Mouse (Mus musculus): ENCODE data around the gene Gm14698.

Gm14698 gene

DNA sequence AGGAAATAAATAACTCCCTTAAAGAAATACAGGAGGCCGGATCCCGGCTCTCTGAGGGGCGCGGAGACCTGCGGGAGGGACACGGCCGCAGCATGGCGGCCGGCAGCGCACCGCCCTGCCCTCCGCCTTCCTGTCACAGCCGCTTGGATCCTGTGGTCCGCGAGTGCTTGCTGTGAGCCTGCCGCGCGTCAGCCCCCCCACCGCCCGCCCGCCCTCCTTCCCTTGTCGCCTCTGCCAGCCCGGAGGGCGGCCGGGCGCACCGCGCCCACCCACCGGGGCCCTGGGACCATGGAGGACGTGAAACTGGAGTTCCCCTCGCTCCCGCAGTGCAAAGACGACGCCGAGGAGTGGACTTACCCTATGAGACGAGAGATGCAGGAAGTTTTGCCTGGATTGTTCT lies at the start of gene Gm14698:
Gene Gm14698, plus strand, starts transcription at position 35 of the 400 bp plus-strand sequence.
- DNase-seq (ENCODE audit: low spot score) = peak; percentile 9

DNA sequence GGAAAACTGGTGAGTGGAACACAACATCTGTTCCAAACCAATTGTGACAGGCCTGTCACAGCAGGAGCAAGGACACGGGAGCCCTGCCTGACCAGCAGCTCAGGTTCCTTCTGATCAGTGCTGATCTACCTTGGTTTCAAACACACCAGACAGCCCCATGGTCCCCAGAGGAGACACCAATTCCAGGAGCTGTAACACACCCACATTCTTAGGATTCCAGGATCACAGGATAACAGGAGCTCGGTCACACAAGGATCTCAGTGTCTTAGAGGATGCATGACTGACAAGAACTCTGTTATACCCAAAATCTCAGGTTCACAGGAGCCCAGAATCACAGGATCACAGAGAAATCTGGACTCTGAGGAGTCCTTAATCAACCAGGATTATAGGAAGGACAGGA lies 444 bp upstream of the Gm14698 start:
- DNase-seq (ENCODE audit: low spot score) = peak; percentile 4

DNA sequence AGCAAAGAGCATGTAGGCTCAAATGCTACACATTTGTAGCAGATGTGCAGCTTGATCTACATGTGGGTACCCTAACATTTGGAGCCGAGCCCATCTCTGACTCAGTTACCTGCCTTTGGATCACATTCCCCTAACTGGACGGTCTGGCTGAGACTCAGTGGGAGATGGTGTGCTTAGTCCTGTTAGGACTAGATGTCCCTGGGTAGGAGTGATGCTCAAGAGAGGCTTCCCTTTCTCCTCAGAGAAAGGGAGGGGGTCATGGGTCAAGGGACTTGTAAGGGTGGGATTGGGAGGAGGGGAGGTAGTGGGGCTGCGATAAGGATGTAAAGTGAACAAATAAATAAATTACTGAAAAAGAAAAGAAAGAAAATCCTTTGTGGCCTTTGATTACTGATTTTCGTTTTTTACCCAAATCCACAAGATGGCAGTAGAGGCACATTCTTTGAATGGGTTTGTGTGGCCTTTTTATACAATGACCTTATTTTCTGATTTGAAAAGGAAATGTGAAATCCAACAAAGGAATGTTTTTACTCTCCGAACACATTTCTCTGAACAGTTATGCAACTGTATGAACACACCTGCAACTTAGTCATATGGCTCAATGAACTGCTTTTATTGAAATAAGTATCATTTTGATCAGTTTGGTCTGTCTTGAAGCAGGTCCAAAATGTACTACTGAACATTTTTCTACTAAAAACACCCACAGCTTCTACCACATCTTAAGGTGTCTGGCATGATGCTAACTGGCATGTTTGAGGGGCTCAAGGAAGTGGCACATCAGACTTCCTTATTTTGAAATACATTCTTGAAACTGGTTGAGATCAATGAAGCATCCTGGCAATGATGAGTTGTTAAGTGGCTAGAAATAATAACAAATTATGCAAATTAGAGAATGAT lies 18.9 kb downstream of the Gm14698 start:
- peak; percentile 64 for DNase-seq (ENCODE audit: low spot score)

DNA sequence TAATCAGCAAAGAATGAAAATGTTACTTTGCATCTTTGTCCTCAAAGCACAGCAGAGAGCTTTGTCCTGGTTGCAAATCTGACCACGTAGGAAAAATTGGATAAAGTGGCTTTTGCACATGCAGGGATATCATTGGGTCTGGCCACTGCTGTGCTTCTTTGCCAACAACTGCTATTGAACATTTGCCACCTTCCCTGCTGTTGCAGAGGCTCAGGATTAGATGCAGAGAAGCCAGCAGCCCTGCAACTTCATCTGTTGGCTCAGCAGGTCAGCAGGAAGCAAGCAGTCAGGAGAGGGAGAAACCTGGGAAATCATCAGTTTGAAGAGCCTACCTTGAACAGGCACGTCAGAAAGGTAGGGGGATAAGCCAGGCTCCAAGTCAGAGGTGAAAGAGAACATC lies 44.3 kb downstream of the Gm14698 start:
- DNase-seq (ENCODE audit: low spot score) = no peak

Measured in embryo, embryonic 10.5 days (tissue).